Mouse (Mus musculus): ENCODE measurements around the gene Lamc3.
"Not testable (repeated sequence)": the region's sequence is repeated elsewhere in the genome, so short reads cannot be mapped to it uniquely, and the experiment has no call there.

Gene Lamc3

GRCm38 (mm10) chr2:31876446-31876845 is 10.6 kb upstream of the Lamc3 start:
- peak in 1 of 2 experiments; percentile 38 for DNase-seq (ENCODE audit: low spot score in 2 of 2)

- no peak for DNase-seq (ENCODE audit: low spot score in 2 of 2)
Measured at GRCm38 (mm10) chr2:31878610-31879009, 8.5 kb upstream of the Lamc3 start.

- DNase-seq (ENCODE audit: low spot score in 2 of 2): no peak
Measured at GRCm38 (mm10) chr2:31880868-31881267, 6.2 kb upstream of the Lamc3 start.

GRCm38 (mm10) chr2:31883061-31883460 is 4.0 kb upstream of the Lamc3 start:
- DNase-seq (ENCODE audit: low spot score in 2 of 2): no peak

GRCm38 (mm10) chr2:31884806-31885205 is 2.3 kb upstream of the Lamc3 start:
- no peak for DNase-seq (ENCODE audit: low spot score in 2 of 2)

GRCm38 (mm10) chr2:31888871-31889270 is 1.8 kb downstream of the Lamc3 start:
- DNase-seq (ENCODE audit: low spot score in 2 of 2): no peak

GRCm38 (mm10) chr2:31891219-31891618 is 4.1 kb downstream of the Lamc3 start:
- DNase-seq (ENCODE audit: low spot score in 2 of 2): no peak

- DNase-seq (ENCODE audit: low spot score in 2 of 2): no peak
Measured at GRCm38 (mm10) chr2:31893110-31893669, 6.1 kb downstream of the Lamc3 start.

- DNase-seq (ENCODE audit: low spot score in 2 of 2): peak in 1 of 2 experiments; percentile 50
Measured at GRCm38 (mm10) chr2:31894221-31894870, 7.3 kb downstream of the Lamc3 start.

GRCm38 (mm10) chr2:31900932-31901331 is 13.8 kb downstream of the Lamc3 start:
- DNase-seq (ENCODE audit: low spot score in 2 of 2): no peak

- no peak for DNase-seq (ENCODE audit: low spot score in 2 of 2)
Measured at GRCm38 (mm10) chr2:31901659-31902362, 14.7 kb downstream of the Lamc3 start.

GRCm38 (mm10) chr2:31904089-31904488 is 17.0 kb downstream of the Lamc3 start:
- no peak for DNase-seq (ENCODE audit: low spot score in 2 of 2)

- no peak for DNase-seq (ENCODE audit: low spot score in 2 of 2)
Measured at GRCm38 (mm10) chr2:31904622-31905021, 17.5 kb downstream of the Lamc3 start.

- DNase-seq (ENCODE audit: low spot score in 2 of 2): no peak
Measured at GRCm38 (mm10) chr2:31905682-31906081, 18.6 kb downstream of the Lamc3 start.

GRCm38 (mm10) chr2:31906407-31906806 is 19.3 kb downstream of the Lamc3 start:
- DNase-seq (ENCODE audit: low spot score in 2 of 2): peak; percentile 18 to 41

- no peak for DNase-seq (ENCODE audit: low spot score in 2 of 2)
Measured at GRCm38 (mm10) chr2:31912575-31912974, 25.5 kb downstream of the Lamc3 start.

GRCm38 (mm10) chr2:31914213-31914612 is 27.1 kb downstream of the Lamc3 start:
- DNase-seq (ENCODE audit: low spot score in 2 of 2): not testable (repeated sequence)

GRCm38 (mm10) chr2:31915112-31915511 is 28.0 kb downstream of the Lamc3 start:
- DNase-seq (ENCODE audit: low spot score in 2 of 2): peak; percentile 28 to 57

GRCm38 (mm10) chr2:31917636-31918035 is 30.5 kb downstream of the Lamc3 start:
- no peak for DNase-seq (ENCODE audit: low spot score in 2 of 2)

GRCm38 (mm10) chr2:31923645-31924044 is 36.6 kb downstream of the Lamc3 start:
- no peak for DNase-seq (ENCODE audit: low spot score in 2 of 2)

- DNase-seq (ENCODE audit: low spot score in 2 of 2): no peak
Measured at GRCm38 (mm10) chr2:31924811-31925210, 37.7 kb downstream of the Lamc3 start.

- DNase-seq (ENCODE audit: low spot score in 2 of 2): no peak
Measured at GRCm38 (mm10) chr2:31925936-31926335, 38.8 kb downstream of the Lamc3 start.

- no peak for DNase-seq (ENCODE audit: low spot score in 2 of 2)
Measured at GRCm38 (mm10) chr2:31929664-31930063, 42.6 kb downstream of the Lamc3 start.

Measured in right cerebral cortex, postnatal 36 days (tissue).